Mouse (Mus musculus) lung, postnatal 0 days (tissue): ENCODE results near the gene Calm3. TPM values are rescaled to one million over a fixed set of nuclear protein-coding genes. Genes with fewer than 3 reads are reported as not detected.
A peak's percentile ranks its signal among the peaks of the same experiment; 100 is the strongest.

ENCODE experiments used
- ATAC-seq: fragments of 200-750 bp; cut with Nextera tagmentation; 2 replicates; pipeline ENCODE4 v1.8.0; 2017; ENCODE audit warnings: moderate library complexity
- DNase-seq: peaks from one replicate; pipeline ENCODE4 v3.0.0-alpha.2; 2016; ENCODE audit warnings: low spot score
- H3K27ac ChIP-seq: fragments of 300-500 bp; sonication (generic); 2 replicates; pipeline ENCODE4 v1.5.1; 2014; ENCODE audit warnings: antibody characterized with exemption, mild to moderate bottlenecking, low read length, mixed read lengths
- H3K27me3 ChIP-seq: fragments of 300-500 bp; sonication (generic); replicated peaks from 2 replicates; pipeline ENCODE4 v1.6.1; 2014; ENCODE audit warnings: low read length, mixed read lengths; ENCODE audit not compliant: insufficient read depth
- H3K36me3 ChIP-seq: fragments of 300-500 bp; sonication (generic); 2 replicates; pipeline ENCODE4 v1.6.1; 2014; ENCODE audit warnings: low read length, mixed read lengths; ENCODE audit not compliant: insufficient read depth
- H3K4me1 ChIP-seq: fragments of 300-500 bp; sonication (generic); 2 replicates; pipeline ENCODE4 v1.6.1; 2014; ENCODE audit warnings: antibody characterized with exemption, low read depth, low read length, mixed read lengths; ENCODE audit not compliant: insufficient read depth
- H3K4me2 ChIP-seq: fragments of 300-500 bp; sonication (generic); replicated peaks from 2 replicates; pipeline ENCODE4 v1.6.1; 2014; ENCODE audit warnings: low read depth, mild to moderate bottlenecking, low read length, moderate library complexity, mixed read lengths
- H3K4me3 ChIP-seq: fragments of 300-500 bp; sonication (generic); 2 replicates; pipeline ENCODE4 v1.5.1; 2014; ENCODE audit warnings: low read depth, low read length
- H3K9ac ChIP-seq: fragments of 300-500 bp; sonication (generic); replicated peaks from 2 replicates; pipeline ENCODE4 v1.6.1; 2014; ENCODE audit warnings: low read depth, mild to moderate bottlenecking
- H3K9me3 ChIP-seq: fragments of 300-500 bp; sonication (generic); 2 replicates; pipeline ENCODE4 v1.6.1; 2016; ENCODE audit warnings: low read length, mixed read lengths
- CTCF ChIP-seq: IDR thresholded peaks from 2 replicates; pipeline ENCODE4 v1.5.1; 2016; ENCODE audit warnings: antibody characterized with exemption, mild to moderate bottlenecking
- EP300 ChIP-seq: IDR thresholded peaks from 2 replicates; pipeline ENCODE4 v1.6.1; 2016; ENCODE audit warnings: antibody characterized with exemption, mild to moderate bottlenecking, control low read depth
- WGBS: fragments of 180-500 bp; shearing (Covaris S2); extraction: QIAGEN DNeasy Blood & Tissue Kit; methylation state at CpG from one replicate; pipeline ENCODE4 v1.1.7; 2014; 5-methylcytosine and 5-hydroxymethylcytosine counted together
- polyA plus RNA-seq: library from polyadenylated mRNA; unstranded; fragments of >200 nt; fragmentation: Nextera tagmentation; extraction: Ambion mirVana; gene quantifications from 2 replicates; pipeline ENCODE4 v1.2.1, GENCODE M21; 2015

Gene Calm3
- polyA plus RNA-seq, 1 experiment from 2014 or later, result 63.6 TPM

GRCm38 (mm10) chr7:16890536-16890935 is 33.4 kb downstream of the Calm3 start:
- DNase-seq, result peak; percentile 54
- no peak for TF ChIP-seq CTCF
- TF ChIP-seq EP300, result no peak
- no peaks in the 10 kb centered on the region for H3K36me3 ChIP-seq
- peak overlapping the region; percentile 66 for H3K27ac ChIP-seq
- no peak overlapping the region for H3K9ac ChIP-seq
- no peak overlapping the region for H3K4me2 ChIP-seq
- 0 out of 2 replicates have a peak, but pooled peaks cover 3% of the 10 kb centered on the region for H3K4me1 ChIP-seq
- H3K4me3 ChIP-seq, result no peak overlapping the region
- no peak for ATAC-seq
- H3K27me3 ChIP-seq, result peaks cover 24% of the 10 kb centered on the region
- 35% methylated on average over 6 of the region's 6 CpGs for WGBS
- H3K9me3 ChIP-seq, result no peaks in the 10 kb centered on the region

- Histone ChIP-seq H3K9ac (no peak overlapping the region), H3K4me3 (no peak overlapping the region), H3K36me3 (no peaks in the 10 kb centered on the region), H3K27ac (no peak overlapping the region), H3K9me3 (no peaks in the 10 kb centered on the region), H3K4me2 (no peak overlapping the region), H3K4me1 (no peaks in the 10 kb centered on the region), H3K27me3 (peaks cover 10% of the 10 kb centered on the region)
- DNase-seq (no peak), ATAC-seq (no peak)
- 59% methylated on average over 57 of the region's 59 CpGs for WGBS
- TF ChIP-seq EP300 (no peak), CTCF (no peak)
Measured at GRCm38 (mm10) chr7:16885905-16886304, 38.0 kb downstream of the Calm3 start.

- Histone ChIP-seq H3K27ac (no peak overlapping the region), H3K36me3 (no peaks in the 10 kb centered on the region), H3K4me2 (peak overlapping the region; percentile 42), H3K9ac (no peak overlapping the region), H3K4me1 (no peaks in the 10 kb centered on the region), H3K9me3 (no peaks in the 10 kb centered on the region), H3K4me3 (peak overlapping the region; percentile 26), H3K27me3 (peaks cover 10% of the 10 kb centered on the region)
- TF ChIP-seq CTCF (no peak), EP300 (no peak)
- DNase-seq (no peak), ATAC-seq (peak; percentile 40)
- 23% methylated on average over 53 of the region's 95 CpGs for WGBS
Measured at GRCm38 (mm10) chr7:16885271-16885776, 38.6 kb downstream of the Calm3 start.

GRCm38 (mm10) chr7:16884334-16884733 is 39.6 kb downstream of the Calm3 start:
- H3K4me3 ChIP-seq, result no peak overlapping the region
- TF ChIP-seq CTCF, result no peak
- TF ChIP-seq EP300, result no peak
- no peak overlapping the region for H3K9ac ChIP-seq
- H3K36me3 ChIP-seq, result no peaks in the 10 kb centered on the region
- ATAC-seq (no peak), DNase-seq (no peak)
- H3K27ac ChIP-seq, result no peak overlapping the region
- no peaks in the 10 kb centered on the region for H3K9me3 ChIP-seq
- WGBS, result 67% methylated on average over 4 of the region's 4 CpGs
- peaks cover 10% of the 10 kb centered on the region for H3K27me3 ChIP-seq
- H3K4me1 ChIP-seq, result no peaks in the 10 kb centered on the region
- H3K4me2 ChIP-seq, result no peak overlapping the region

GRCm38 (mm10) chr7:16883162-16883561 is 40.8 kb downstream of the Calm3 start:
- Histone ChIP-seq H3K4me1 (no peaks in the 10 kb centered on the region), H3K27ac (no peak overlapping the region), H3K36me3 (no peaks in the 10 kb centered on the region), H3K9ac (no peak overlapping the region), H3K4me2 (no peak overlapping the region), H3K9me3 (no peaks in the 10 kb centered on the region), H3K4me3 (no peak overlapping the region), H3K27me3 (peaks cover 10% of the 10 kb centered on the region)
- WGBS, result 87% methylated on average over 6 of the region's 6 CpGs
- ATAC-seq (no peak), DNase-seq (no peak)
- TF ChIP-seq EP300 (no peak), CTCF (no peak)

GRCm38 (mm10) chr7:16880615-16881014 is 43.3 kb downstream of the Calm3 start:
- no peak overlapping the region for H3K27ac ChIP-seq
- H3K9me3 ChIP-seq, result no peaks in the 10 kb centered on the region
- H3K4me3 ChIP-seq, result no peak overlapping the region
- DNase-seq (no peak), ATAC-seq (no peak)
- no peak for TF ChIP-seq CTCF
- no peak for TF ChIP-seq EP300
- no peaks in the 10 kb centered on the region for H3K4me1 ChIP-seq
- peaks cover 8% of the 10 kb centered on the region for H3K27me3 ChIP-seq
- no peaks in the 10 kb centered on the region for H3K36me3 ChIP-seq
- no peak overlapping the region for H3K9ac ChIP-seq
- WGBS, result 35% methylated on average over 5 of the region's 5 CpGs
- no peak overlapping the region for H3K4me2 ChIP-seq
